Mouse (Mus musculus) embryo, embryonic 9.5 days (tissue): Measurements from ENCODE around the gene Sned1.

Source experiments
- DNase-seq: peaks from one replicate; pipeline ENCODE4 v3.0.0-alpha.2; 2017; ENCODE audit errors: extremely low spot score

Gene Sned1

GRCm38 (mm10) chr1:93305581-93306337 is 70.1 kb downstream of the Sned1 start, which contains the start of gene Mterf4:
Gene Mterf4 (minus strand): TSS chr1:93305915.
- peak; percentile 81 for DNase-seq

DNA sequence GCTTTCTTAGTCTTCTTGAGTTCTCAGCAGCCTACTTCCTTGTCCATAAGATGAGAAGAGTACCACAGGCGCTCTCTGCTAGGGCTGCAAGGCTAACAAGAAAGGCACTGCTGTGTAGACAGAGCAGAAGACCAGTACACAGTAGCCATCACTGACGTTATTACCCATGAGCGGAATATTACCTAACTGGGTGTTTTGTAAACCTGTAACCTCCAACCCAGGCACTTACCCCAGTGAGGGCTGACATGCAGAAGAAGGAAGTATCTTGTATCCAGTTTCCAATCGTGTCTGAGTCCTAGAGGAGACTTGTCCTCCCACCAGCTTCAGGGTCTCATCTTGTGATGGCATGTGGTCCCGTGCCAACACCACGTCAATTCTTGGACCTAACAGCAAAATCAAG is 88.3 kb downstream of the Sned1 start:
- no peak for DNase-seq

DNA sequence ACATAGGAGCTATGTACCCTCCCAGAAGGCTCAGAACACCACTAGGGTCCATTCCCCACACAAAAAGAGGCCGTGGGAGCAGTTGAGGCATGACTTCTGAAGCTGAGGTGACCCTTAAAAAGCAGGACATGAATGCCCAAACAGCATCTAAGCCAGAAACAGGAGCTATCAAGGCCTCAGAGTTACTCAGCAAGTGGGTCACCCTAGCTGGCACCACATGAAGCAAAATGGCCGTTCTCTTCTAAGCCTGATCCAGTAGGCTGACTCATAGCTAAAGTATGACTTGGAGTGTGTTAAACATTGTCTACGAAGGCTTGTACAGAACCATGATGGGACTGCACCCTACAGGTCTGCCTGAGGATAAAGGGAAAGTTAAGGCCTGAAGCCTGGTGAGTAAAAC is 90.8 kb downstream of the Sned1 start:
- no peak for DNase-seq

GRCm38 (mm10) chr1:93334621-93335020 is 99.0 kb downstream of the Sned1 start:
- DNase-seq: no peak

- DNase-seq: peak; percentile 97
Observed at GRCm38 (mm10) chr1:93342648-93343503, 107.2 kb downstream of the Sned1 start, which contains the start of the genes Ppp1r7 and Pask. Gene Ppp1r7 (plus strand): TSS chr1:93342854. Gene Pask (minus strand): TSS chr1:93343482.

DNA sequence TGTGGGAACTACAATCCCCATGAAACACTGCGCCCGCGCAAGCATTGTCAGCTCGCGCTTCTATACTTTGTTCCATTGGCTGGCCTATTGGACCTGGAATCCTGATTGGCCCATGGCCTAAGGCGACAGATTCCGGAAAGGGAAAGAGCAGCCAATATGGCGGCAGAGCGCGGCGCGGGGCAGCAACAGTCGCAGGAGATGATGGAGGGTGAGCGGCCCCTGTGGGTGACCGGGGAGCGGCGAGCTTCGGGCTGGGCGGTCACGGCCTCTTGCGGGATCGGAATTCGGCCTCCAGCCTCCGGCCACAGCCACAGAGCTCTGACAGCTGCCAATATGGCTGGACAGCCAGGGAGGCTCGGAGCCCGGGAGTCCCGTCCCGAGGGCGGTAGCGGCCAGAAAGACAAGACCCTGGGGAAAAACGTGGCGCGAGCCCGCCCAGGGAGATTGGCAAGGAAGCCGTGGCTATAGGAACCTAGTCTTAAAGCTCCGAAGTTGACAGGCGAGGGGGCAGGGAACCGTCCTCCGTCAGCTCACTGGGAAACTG is 107.9 kb downstream of the Sned1 start:
- peak; percentile 92 for DNase-seq

DNA sequence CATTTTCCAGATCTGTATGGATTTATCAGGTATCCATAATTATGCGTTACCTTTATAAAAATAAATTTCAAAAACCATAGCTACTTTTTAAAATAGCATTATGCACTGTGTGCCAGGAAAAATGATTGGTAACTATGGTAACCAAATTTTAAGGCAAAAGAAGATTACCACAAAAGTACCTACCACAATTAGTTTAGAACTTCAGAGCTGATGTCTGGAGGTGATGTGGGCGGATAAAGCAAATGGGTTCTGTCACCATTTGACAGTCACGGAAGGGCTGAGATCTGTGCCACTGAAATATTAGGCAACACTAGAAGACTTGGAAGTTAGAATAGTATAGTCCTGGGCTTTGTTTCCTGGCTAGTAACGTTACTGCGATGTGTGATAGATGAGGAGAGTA is 111.5 kb downstream of the Sned1 start:
- DNase-seq: no peak

DNA sequence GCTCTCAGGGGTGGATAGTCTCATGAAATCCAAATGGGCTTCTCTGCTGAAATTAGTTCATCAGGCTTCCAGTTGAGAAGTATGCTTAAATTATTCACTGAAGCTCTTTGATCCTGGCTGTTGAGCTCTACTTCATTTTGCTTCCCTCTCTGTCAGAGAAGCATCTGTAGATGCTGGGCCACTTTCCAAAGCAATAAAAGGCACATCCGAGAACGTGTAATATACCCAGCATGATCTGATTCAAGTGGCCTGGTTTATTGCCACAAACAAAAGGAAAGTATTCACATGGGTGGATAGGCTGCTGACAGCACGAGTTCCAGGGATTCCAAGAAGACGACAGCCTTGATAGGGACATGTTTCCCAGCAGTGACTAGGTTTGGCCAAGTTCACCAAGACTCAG is 114.1 kb downstream of the Sned1 start:
- DNase-seq: no peak
